Mouse (Mus musculus) CD4-positive, CD25-positive, alpha-beta regulatory T cell (primary cell): ENCODE measurements around the gene Immp2l. TPM values are rescaled to one million over a fixed set of nuclear protein-coding genes. Genes with fewer than 3 reads are reported as not detected.

Source experiments
- polyA plus RNA-seq: library from polyadenylated mRNA; unstranded; fragments of 100-300 nt; shearing (Covaris generic); gene quantifications from one replicate; pipeline ENCODE4 v1.2.1, GENCODE M21; 2017

Immp2l gene
- 17.1 TPM for polyA plus RNA-seq

DNA sequence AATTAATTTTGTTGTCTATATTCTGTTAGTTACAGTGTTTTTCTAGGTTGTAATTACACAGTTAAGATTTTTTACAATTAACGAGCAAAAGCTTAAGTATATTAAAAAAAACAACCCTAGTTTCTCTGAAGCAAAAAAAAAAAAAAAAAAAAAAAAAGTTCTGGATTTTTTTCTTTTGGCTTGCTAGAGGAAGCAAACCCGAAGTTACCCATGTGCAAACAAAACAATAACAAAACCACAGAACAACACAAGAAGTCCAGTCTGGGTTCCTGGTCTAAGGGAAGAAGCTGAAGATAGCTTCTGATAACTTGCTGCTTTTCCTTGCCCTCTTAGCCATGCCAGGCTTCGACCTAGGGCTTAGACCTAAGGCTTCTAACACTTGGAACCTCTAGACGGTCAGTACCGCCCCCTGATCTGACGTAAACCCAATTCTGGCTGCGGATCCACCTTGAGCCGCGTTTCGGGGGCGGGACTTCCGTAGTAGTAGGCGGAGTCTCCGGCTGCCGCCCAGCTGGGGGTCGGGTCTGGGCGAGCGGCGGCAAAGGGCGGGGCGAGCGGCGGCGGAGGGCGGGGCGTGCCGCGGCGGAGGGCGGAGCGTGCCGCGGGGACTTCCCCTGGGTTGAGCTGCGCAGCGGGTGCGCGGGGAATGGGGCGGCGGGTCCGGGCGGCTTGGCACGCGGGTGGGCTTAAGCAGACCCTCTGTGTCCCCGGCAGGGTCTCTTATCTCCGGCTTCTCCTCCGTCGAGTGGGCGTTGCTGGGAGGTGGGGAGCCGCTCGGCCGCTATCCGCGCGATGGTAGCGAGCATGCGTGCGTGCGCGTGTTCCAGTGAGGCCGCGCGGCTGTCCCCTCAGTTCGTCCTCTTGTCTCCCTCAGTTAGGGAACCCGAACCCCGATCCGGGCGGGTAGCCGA, at the start of gene Immp2l:
Immp2l (plus strand) TSS at position 580 of the 911 bp plus-strand sequence.

DNA sequence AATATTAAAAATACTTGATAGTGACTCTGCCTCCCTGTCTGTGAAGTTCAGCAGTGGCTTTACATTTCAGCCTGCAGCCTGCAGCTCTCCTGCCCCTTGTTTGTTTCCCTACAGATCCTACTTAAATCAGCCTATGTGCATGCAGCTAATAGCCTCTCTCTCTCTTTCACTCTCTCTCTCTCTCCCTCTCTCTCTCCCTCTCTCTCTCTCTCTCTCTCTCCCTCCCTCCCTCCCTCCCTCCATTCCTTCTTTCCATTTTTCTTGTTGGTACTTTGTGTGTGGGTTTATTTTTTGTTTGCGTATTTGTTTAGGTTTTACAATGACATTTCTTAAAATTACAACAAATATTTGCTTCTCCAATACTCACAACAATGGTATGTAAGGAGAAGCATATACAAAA, 462.4 kb downstream of the Immp2l start, which contains the start of gene Lrrn3:
Lrrn3 (minus strand) TSS at position 101 of the 400 bp plus-strand sequence.

